Mouse (Mus musculus): Measurements from ENCODE around the gene Cel. TPM values are rescaled to one million over a fixed set of nuclear protein-coding genes. Genes with fewer than 3 reads are reported as not detected.

Cel gene
- polyA plus RNA-seq, 1 experiment from 2014 or later, result not detected

GRCm38 (mm10) chr2:28603542-28603941 lies 40.3 kb upstream of the Cel start:
- Histone ChIP-seq H3K36me3 (ENCODE audit: control insufficient read depth, insufficient read depth, low read length) (no peaks in the 10 kb centered on the region), H3K9ac (replicated peaks; ENCODE audit: low read length) (no peak overlapping the region), H3K9me3 (ENCODE audit: control insufficient read depth, low read length) (no peaks in the 10 kb centered on the region), H3K4me3 (replicated peaks; ENCODE audit: low read depth, low read length) (no peak overlapping the region), H3K27me3 (ENCODE audit: control insufficient read depth, insufficient read depth, low read length) (no peaks in the 10 kb centered on the region), H3K4me1 (ENCODE audit: control insufficient read depth, insufficient read depth, low read length) (no peaks in the 10 kb centered on the region), H3K4me2 (ENCODE audit: low read length) (no peak overlapping the region), H3K27ac (replicated peaks; ENCODE audit: low read depth, low read length) (no peak overlapping the region)
- ATAC-seq (ENCODE audit: low FRiP score, low TSS enrichment) (no peak), DNase-seq (no peak)
- WGBS, result 97% methylated on average over 5 of the region's 5 CpGs

- H3K27ac ChIP-seq (replicated peaks; ENCODE audit: low read depth, low read length), result no peak overlapping the region
- H3K9me3 ChIP-seq (ENCODE audit: control insufficient read depth, low read length), result no peaks in the 10 kb centered on the region
- H3K27me3 ChIP-seq (ENCODE audit: control insufficient read depth, insufficient read depth, low read length), result no peaks in the 10 kb centered on the region
- no peaks in the 10 kb centered on the region for H3K4me1 ChIP-seq (ENCODE audit: control insufficient read depth, insufficient read depth, low read length)
- no peak for DNase-seq
- no peak overlapping the region for H3K4me3 ChIP-seq (replicated peaks; ENCODE audit: low read depth, low read length)
- 62% methylated on average over 12 of the region's 12 CpGs for WGBS
- H3K4me2 ChIP-seq (ENCODE audit: low read length), result no peak overlapping the region
- H3K36me3 ChIP-seq (ENCODE audit: control insufficient read depth, insufficient read depth, low read length), result no peaks in the 10 kb centered on the region
- ATAC-seq (ENCODE audit: low FRiP score, low TSS enrichment), result no peak
- H3K9ac ChIP-seq (replicated peaks; ENCODE audit: low read length), result no peak overlapping the region
Measured at GRCm38 (mm10) chr2:28601720-28602590, 38.8 kb upstream of the Cel start.

- Histone ChIP-seq H3K36me3 (ENCODE audit: control insufficient read depth, insufficient read depth, low read length) (no peaks in the 10 kb centered on the region), H3K27me3 (ENCODE audit: control insufficient read depth, insufficient read depth, low read length) (no peaks in the 10 kb centered on the region), H3K9ac (replicated peaks; ENCODE audit: low read length) (no peak overlapping the region), H3K4me2 (ENCODE audit: low read length) (no peak overlapping the region), H3K4me3 (replicated peaks; ENCODE audit: low read depth, low read length) (no peak overlapping the region), H3K27ac (replicated peaks; ENCODE audit: low read depth, low read length) (no peak overlapping the region), H3K9me3 (ENCODE audit: control insufficient read depth, low read length) (no peaks in the 10 kb centered on the region), H3K4me1 (ENCODE audit: control insufficient read depth, insufficient read depth, low read length) (no peaks in the 10 kb centered on the region)
- ATAC-seq (ENCODE audit: low FRiP score, low TSS enrichment) (no peak), DNase-seq (no peak)
- WGBS, result 81% methylated on average over 6 of the region's 6 CpGs
Measured at GRCm38 (mm10) chr2:28599569-28599900, 36.3 kb upstream of the Cel start.

GRCm38 (mm10) chr2:28598692-28599568 lies 35.7 kb upstream of the Cel start:
- Histone ChIP-seq H3K4me3 (replicated peaks; ENCODE audit: low read depth, low read length) (no peak overlapping the region), H3K4me1 (ENCODE audit: control insufficient read depth, insufficient read depth, low read length) (no peaks in the 10 kb centered on the region), H3K27me3 (ENCODE audit: control insufficient read depth, insufficient read depth, low read length) (no peaks in the 10 kb centered on the region), H3K27ac (replicated peaks; ENCODE audit: low read depth, low read length) (no peak overlapping the region), H3K4me2 (ENCODE audit: low read length) (no peak overlapping the region), H3K9ac (replicated peaks; ENCODE audit: low read length) (no peak overlapping the region), H3K36me3 (ENCODE audit: control insufficient read depth, insufficient read depth, low read length) (no peaks in the 10 kb centered on the region), H3K9me3 (ENCODE audit: control insufficient read depth, low read length) (no peaks in the 10 kb centered on the region)
- ATAC-seq (ENCODE audit: low FRiP score, low TSS enrichment) (no peak), DNase-seq (no peak)
- WGBS, result 63% methylated on average over 12 of the region's 12 CpGs

- H3K4me2 ChIP-seq (ENCODE audit: low read length), result no peak overlapping the region
- no peak for DNase-seq
- no peak for ATAC-seq (ENCODE audit: low FRiP score, low TSS enrichment)
- no peak overlapping the region; the same call in 1 of the 2 replicates for H3K27ac ChIP-seq (replicated peaks; ENCODE audit: low read depth, low read length)
- no peaks in the 10 kb centered on the region for H3K9me3 ChIP-seq (ENCODE audit: control insufficient read depth, low read length)
- no peaks in the 10 kb centered on the region for H3K36me3 ChIP-seq (ENCODE audit: control insufficient read depth, insufficient read depth, low read length)
- H3K4me1 ChIP-seq (ENCODE audit: control insufficient read depth, insufficient read depth, low read length), result no peaks in the 10 kb centered on the region
- H3K9ac ChIP-seq (replicated peaks; ENCODE audit: low read length), result no peak overlapping the region
- no peaks in the 10 kb centered on the region for H3K27me3 ChIP-seq (ENCODE audit: control insufficient read depth, insufficient read depth, low read length)
- H3K4me3 ChIP-seq (replicated peaks; ENCODE audit: low read depth, low read length), result no peak overlapping the region
- 67% methylated on average over 7 of the region's 7 CpGs for WGBS
Measured at GRCm38 (mm10) chr2:28597733-28598547, 34.7 kb upstream of the Cel start.

- H3K9ac ChIP-seq (replicated peaks; ENCODE audit: low read length), result no peak overlapping the region
- no peaks in the 10 kb centered on the region for H3K27me3 ChIP-seq (ENCODE audit: control insufficient read depth, insufficient read depth, low read length)
- H3K9me3 ChIP-seq (ENCODE audit: control insufficient read depth, low read length), result no peaks in the 10 kb centered on the region
- 90% methylated on average over 7 of the region's 7 CpGs for whole genome bisulfite sequencing
- H3K27ac ChIP-seq (replicated peaks; ENCODE audit: low read depth, low read length), result no peak overlapping the region
- H3K4me1 ChIP-seq (ENCODE audit: control insufficient read depth, insufficient read depth, low read length), result no peaks in the 10 kb centered on the region
- no peak for ATAC-seq (ENCODE audit: low FRiP score, low TSS enrichment)
- no peak for DNase-seq
- H3K4me3 ChIP-seq (replicated peaks; ENCODE audit: low read depth, low read length), result no peak overlapping the region
- H3K4me2 ChIP-seq (ENCODE audit: low read length), result no peak overlapping the region
- no peaks in the 10 kb centered on the region for H3K36me3 ChIP-seq (ENCODE audit: control insufficient read depth, insufficient read depth, low read length)
Measured at GRCm38 (mm10) chr2:28596998-28597397, 33.8 kb upstream of the Cel start.

- H3K36me3 ChIP-seq (ENCODE audit: control insufficient read depth, insufficient read depth, low read length), result no peaks in the 10 kb centered on the region
- 79% methylated on average over 7 of the region's 7 CpGs for whole genome bisulfite sequencing
- H3K4me3 ChIP-seq (replicated peaks; ENCODE audit: low read depth, low read length), result no peak overlapping the region
- H3K9me3 ChIP-seq (ENCODE audit: control insufficient read depth, low read length), result no peaks in the 10 kb centered on the region
- no peak overlapping the region for H3K9ac ChIP-seq (replicated peaks; ENCODE audit: low read length)
- H3K27ac ChIP-seq (replicated peaks; ENCODE audit: low read depth, low read length), result no peak overlapping the region
- ATAC-seq (ENCODE audit: low FRiP score, low TSS enrichment), result no peak
- H3K4me1 ChIP-seq (ENCODE audit: control insufficient read depth, insufficient read depth, low read length), result no peaks in the 10 kb centered on the region
- no peak for DNase-seq
- H3K4me2 ChIP-seq (ENCODE audit: low read length), result no peak overlapping the region
- no peaks in the 10 kb centered on the region for H3K27me3 ChIP-seq (ENCODE audit: control insufficient read depth, insufficient read depth, low read length)
Measured at GRCm38 (mm10) chr2:28596021-28596420, 32.8 kb upstream of the Cel start.

GRCm38 (mm10) chr2:28592809-28593208 lies 29.6 kb upstream of the Cel start:
- Histone ChIP-seq H3K9me3 (ENCODE audit: control insufficient read depth, low read length) (no peaks in the 10 kb centered on the region), H3K4me1 (ENCODE audit: control insufficient read depth, insufficient read depth, low read length) (no peaks in the 10 kb centered on the region), H3K27me3 (ENCODE audit: control insufficient read depth, insufficient read depth, low read length) (no peaks in the 10 kb centered on the region; the same call in 1 of the 2 replicates), H3K27ac (replicated peaks; ENCODE audit: low read depth, low read length) (no peak overlapping the region), H3K9ac (replicated peaks; ENCODE audit: low read length) (no peak overlapping the region), H3K4me3 (replicated peaks; ENCODE audit: low read depth, low read length) (no peak overlapping the region), H3K36me3 (ENCODE audit: control insufficient read depth, insufficient read depth, low read length) (no peaks in the 10 kb centered on the region), H3K4me2 (ENCODE audit: low read length) (no peak overlapping the region)
- DNase-seq (peak; percentile 70), ATAC-seq (ENCODE audit: low FRiP score, low TSS enrichment) (no peak)
- 6% methylated on average over 15 of the region's 15 CpGs for WGBS

Measured in midbrain, embryonic 14.5 days (tissue).